Comparison of ENCODE assay signal across 9 mouse cellular contexts in genomic region chr11:74946348-74946747, GRCm38 (mm10). TPM values are rescaled to one million over a fixed set of nuclear protein-coding genes. Genes with fewer than 3 reads are reported as not detected.
DNase-seq lines count a peak whose midpoint lies in the region; ATAC-seq lines count a peak whose summit lies in the region.
"Had no signal": no experiment of that assay in that cellular context is flagged by ENCODE, and none has a peak within 500 bp of the region (broad histone marks: within the 10 kb centered on the region; RNA-seq: fewer than 3 reads in every experiment).

No protein-coding gene starts in this region.

- H3K4me2 ChIP-seq in hindbrain, embryonic 11.5 days (replicated peaks; ENCODE audit: low read depth, low read length): no peak overlapping the region
- no peak overlapping the region for H3K4me2 ChIP-seq in hindbrain, embryonic 13.5 days
- H3K4me2 ChIP-seq: embryonic facial prominence, embryonic 12.5 days had no signal

- H3K27ac ChIP-seq in hindbrain, embryonic 11.5 days (ENCODE audit: low read depth, low read length): no peak overlapping the region
- H3K27ac ChIP-seq in hindbrain, embryonic 13.5 days: no peak overlapping the region
- H3K27ac ChIP-seq: embryonic facial prominence, embryonic 12.5 days had no signal

- H3K36me3 ChIP-seq in hindbrain, embryonic 11.5 days (ENCODE audit: control insufficient read depth, insufficient read depth, low read length): peaks cover 3% of the 10 kb centered on the region; the same call in 1 of the 2 replicates
- H3K36me3 ChIP-seq in hindbrain, embryonic 13.5 days: peaks cover 34% of the 10 kb centered on the region

- H3K4me3 ChIP-seq in hindbrain, embryonic 11.5 days (ENCODE audit: low read depth, low read length): no peak overlapping the region
- no peak overlapping the region for H3K4me3 ChIP-seq in hindbrain, embryonic 13.5 days
- H3K4me3 ChIP-seq: embryonic facial prominence, embryonic 12.5 days had no signal

- peak; percentile 52 for DNase-seq in hindbrain, embryonic 11.5 days (ENCODE audit: low spot score)
- DNase-seq in thymus, postnatal 14 days: peak; percentile 41
- DNase-seq in thymus, postnatal 36 days: no peak
- peak; percentile 34 for DNase-seq in embryo, embryonic 11.5 days (ENCODE audit: low read depth, low spot score)
- peak; percentile 27 for DNase-seq in retina, postnatal 7 days (ENCODE audit: low read depth, low spot score)
- DNase-seq in spleen, postnatal 14 days (ENCODE audit: low spot score in 2 of 2): no peak
- DNase-seq in layer of hippocampus, postnatal 36 days: no peak

- H3K9ac ChIP-seq in hindbrain, embryonic 11.5 days (ENCODE audit: low read depth, low read length): no peak overlapping the region
- H3K9ac ChIP-seq in hindbrain, embryonic 13.5 days: no peak overlapping the region
- H3K9ac ChIP-seq: embryonic facial prominence, embryonic 12.5 days had no signal

- ATAC-seq in hindbrain, embryonic 11.5 days (ENCODE audit: low FRiP score): no peak
- no peak for ATAC-seq in hindbrain, embryonic 13.5 days (ENCODE audit: low FRiP score)

- H3K9me3 ChIP-seq in hindbrain, embryonic 11.5 days (ENCODE audit: control insufficient read depth, low read length): no peaks in the 10 kb centered on the region
- H3K9me3 ChIP-seq in hindbrain, embryonic 13.5 days: no peaks in the 10 kb centered on the region
- H3K9me3 ChIP-seq: embryonic facial prominence, embryonic 12.5 days had no signal

- no peaks in the 10 kb centered on the region for H3K27me3 ChIP-seq in hindbrain, embryonic 11.5 days (ENCODE audit: control insufficient read depth, insufficient read depth, low read length)
- H3K27me3 ChIP-seq in hindbrain, embryonic 13.5 days: no peaks in the 10 kb centered on the region
- H3K27me3 ChIP-seq: embryonic facial prominence, embryonic 12.5 days had no signal

- H3K4me1 ChIP-seq in hindbrain, embryonic 11.5 days (replicated peaks; ENCODE audit: control insufficient read depth, insufficient read depth, low read length): no peaks in the 10 kb centered on the region
- no peaks in the 10 kb centered on the region for H3K4me1 ChIP-seq in hindbrain, embryonic 13.5 days (replicated peaks)
- H3K4me1 ChIP-seq: embryonic facial prominence, embryonic 12.5 days had no signal

- WGBS in hindbrain, embryonic 11.5 days: 86% methylated on average over 3 of the region's 3 CpGs
- 77% methylated on average over 3 of the region's 3 CpGs for WGBS in hindbrain, embryonic 13.5 days

RNA-seq across cellular contexts. Expression of gene Srr, which starts 20.6 kb away (rescaled TPM):
- polyA plus RNA-seq in hindbrain, embryonic 11.5 days (2014; fragmentation: Nextera tagmentation; extraction: Ambion mirVana): 27.8 and 29.5 TPM in 2 replicates
- 34.1 and 34.4 TPM in 2 replicates for polyA plus RNA-seq in hindbrain, embryonic 13.5 days (2015; fragmentation: Nextera tagmentation; extraction: Ambion mirVana)
- total RNA-seq in layer of hippocampus, postnatal 36 days (2021): 10 to 100 TPM; 95.7 to 99.8 TPM

RNA-seq across cellular contexts. Expression of gene Smg6, which starts 20.7 kb away (rescaled TPM):
- 16.7 and 20.7 TPM in 2 replicates for polyA plus RNA-seq in hindbrain, embryonic 11.5 days (2014; fragmentation: Nextera tagmentation; extraction: Ambion mirVana)
- 17.8 and 18.4 TPM in 2 replicates for polyA plus RNA-seq in hindbrain, embryonic 13.5 days (2015; fragmentation: Nextera tagmentation; extraction: Ambion mirVana)
- 10 to 100 TPM; 33.7 to 34.4 TPM for total RNA-seq in layer of hippocampus, postnatal 36 days (2021)

RNA-seq across cellular contexts. Expression of gene Tsr1, which starts 48.5 kb away (rescaled TPM):
- 43.1 and 45.5 TPM in 2 replicates for polyA plus RNA-seq in hindbrain, embryonic 11.5 days (2014; fragmentation: Nextera tagmentation; extraction: Ambion mirVana)
- polyA plus RNA-seq in hindbrain, embryonic 13.5 days (2015; fragmentation: Nextera tagmentation; extraction: Ambion mirVana): 29.4 and 29.6 TPM in 2 replicates
- total RNA-seq in layer of hippocampus, postnatal 36 days (2021): 10 to 100 TPM; 33.3 to 34.4 TPM

RNA-seq across cellular contexts. Expression of gene Sgsm2, which starts 49.5 kb away (rescaled TPM):
- polyA plus RNA-seq in hindbrain, embryonic 11.5 days (2014; fragmentation: Nextera tagmentation; extraction: Ambion mirVana): 6.3 and 6.8 TPM in 2 replicates
- 17.8 and 19.1 TPM in 2 replicates for polyA plus RNA-seq in hindbrain, embryonic 13.5 days (2015; fragmentation: Nextera tagmentation; extraction: Ambion mirVana)
- 10 to 100 TPM; 88.1 to 89.4 TPM for total RNA-seq in layer of hippocampus, postnatal 36 days (2021)

Comparison
In these comparisons a context has a peak if more than half of its experiments do, and no peak if none do; other contexts are left out.
1. DNase-seq: peak in hindbrain, embryonic 11.5 days (single experiment), thymus, postnatal 14 days (single experiment), embryo, embryonic 11.5 days (single experiment) and retina, postnatal 7 days (single experiment); none in thymus, postnatal 36 days (0 of 2), spleen, postnatal 14 days (0 of 2) and layer of hippocampus, postnatal 36 days (0 of 2).